Mouse (Mus musculus): ENCODE results near the gene Nat8f4. TPM values are rescaled to one million over a fixed set of nuclear protein-coding genes. Genes with fewer than 3 reads are reported as not detected.
"Not testable (repeated sequence)": the region's sequence is repeated elsewhere in the genome, so short reads cannot be mapped to it uniquely, and the experiment has no call there.

Gene Nat8f4
- polyA plus RNA-seq, 1 experiment from 2014 or later: 1.8 TPM

DNA sequence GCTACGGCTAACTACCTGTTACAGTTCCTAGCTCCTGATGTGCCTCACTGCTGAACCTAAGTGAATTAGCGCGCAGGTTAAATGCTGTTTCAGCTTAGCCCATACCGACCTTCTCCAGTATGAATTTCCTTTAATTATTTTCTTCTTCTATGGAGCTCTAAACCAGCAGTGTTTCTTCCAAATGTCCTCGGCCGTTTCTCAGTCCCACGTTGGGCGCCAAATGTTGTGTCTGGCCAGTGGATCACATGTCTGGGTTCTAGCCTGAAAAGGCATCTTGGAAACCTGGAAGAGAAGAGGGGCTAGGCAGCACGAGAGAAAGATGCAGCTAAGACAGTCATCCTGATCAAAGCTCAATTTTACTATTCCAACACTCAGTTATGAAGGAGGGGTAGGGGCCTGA, 21.4 kb downstream of the Nat8f4 start:
- H3K4me3 ChIP-seq; H3K36me3 ChIP-seq; H3K27me3 ChIP-seq (ENCODE audit: low read depth, poor library complexity, severe bottlenecking); H3K4me1 ChIP-seq; H3K9me3 ChIP-seq (replicated peaks); DNase-seq (ENCODE audit: low spot score); H3K27ac ChIP-seq: not testable (repeated sequence)
- WGBS: 92% methylated on average over 9 of the region's 9 CpGs

DNA sequence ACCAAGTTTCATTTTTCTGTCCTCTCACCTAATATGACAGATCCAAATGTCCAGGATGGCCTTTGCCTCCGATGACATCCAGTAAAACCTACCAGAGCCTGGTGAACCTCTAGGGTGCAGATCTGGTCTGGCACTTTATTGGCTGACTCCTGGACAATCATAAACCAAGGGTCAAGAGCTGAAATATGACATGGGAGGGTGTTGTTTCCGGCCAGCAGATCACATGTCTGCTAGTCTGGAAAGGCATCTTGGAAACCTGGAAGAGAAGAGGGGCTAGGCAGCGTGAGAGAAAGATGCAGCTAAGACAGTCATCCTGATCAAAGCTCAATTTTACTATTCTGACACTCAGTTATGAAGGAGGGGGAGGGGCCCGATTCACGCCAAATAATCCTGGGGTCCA, 35.7 kb downstream of the Nat8f4 start, which contains the start of gene Nat8f2:
TSS of gene Nat8f2 (minus strand) at position 153 of the 400 bp plus-strand sequence.
- 85% methylated on average over 5 of the region's 5 CpGs for WGBS
- H3K36me3 ChIP-seq; H3K4me1 ChIP-seq; H3K9me3 ChIP-seq (replicated peaks); H3K27me3 ChIP-seq (ENCODE audit: low read depth, poor library complexity, severe bottlenecking); H3K4me3 ChIP-seq; H3K27ac ChIP-seq: not testable (repeated sequence)
- DNase-seq (ENCODE audit: low spot score): peak; percentile 1

DNA sequence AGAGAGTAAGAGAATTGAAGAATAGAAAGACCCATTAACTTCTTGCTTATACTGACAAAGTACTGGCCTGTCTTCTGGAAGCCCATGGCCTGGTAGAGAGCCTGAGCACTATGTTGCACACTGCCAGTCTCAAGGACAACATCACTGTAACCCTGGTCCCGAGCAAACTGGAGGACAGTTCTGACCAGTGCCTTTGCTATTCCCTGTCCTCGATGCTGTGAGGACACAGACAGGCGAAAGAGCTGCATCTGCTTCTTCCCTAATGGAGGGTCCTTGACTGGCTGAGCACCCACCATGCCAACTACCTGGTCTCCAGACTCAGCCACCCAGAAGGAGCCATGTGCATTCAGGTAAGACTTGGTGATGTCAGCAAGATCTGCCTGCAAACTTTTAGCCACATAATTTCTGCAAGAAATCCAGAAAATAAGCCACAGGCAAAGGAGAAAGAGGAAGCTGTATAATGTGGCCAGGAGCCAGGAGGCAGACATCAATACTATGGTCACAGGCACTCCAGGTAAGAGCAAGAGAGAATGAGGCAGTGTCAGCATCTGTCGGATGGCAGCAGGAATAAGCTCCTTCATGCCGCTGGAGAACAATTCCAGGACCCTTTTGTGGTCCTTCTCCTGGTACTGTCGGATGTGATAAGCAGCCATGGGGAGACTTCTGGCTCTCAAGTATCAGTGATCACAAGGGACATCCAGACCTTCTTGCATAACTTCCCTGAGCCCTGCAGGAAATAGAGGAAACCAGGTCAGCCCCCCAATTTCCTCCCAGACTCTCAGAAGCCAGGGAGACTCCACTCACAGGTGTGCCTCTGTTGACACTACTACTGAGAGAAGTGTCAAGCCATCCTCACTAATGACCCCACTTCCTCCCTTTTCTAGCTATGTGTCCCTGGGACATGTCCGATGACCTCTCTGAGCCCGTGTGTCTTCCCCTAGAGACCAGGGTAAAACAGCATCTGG, 36.7 kb downstream of the Nat8f4 start:
- H3K27me3 ChIP-seq (ENCODE audit: low read depth, poor library complexity, severe bottlenecking): no peaks in the 10 kb centered on the region
- no peaks in the 10 kb centered on the region for H3K36me3 ChIP-seq
- no peak for DNase-seq (ENCODE audit: low spot score)
- H3K4me1 ChIP-seq: no peaks in the 10 kb centered on the region
- H3K9me3 ChIP-seq (replicated peaks): no peaks in the 10 kb centered on the region
- H3K27ac ChIP-seq: no peak overlapping the region
- 78% methylated on average over 8 of the region's 8 CpGs for WGBS
- no peak overlapping the region for H3K4me3 ChIP-seq

DNA sequence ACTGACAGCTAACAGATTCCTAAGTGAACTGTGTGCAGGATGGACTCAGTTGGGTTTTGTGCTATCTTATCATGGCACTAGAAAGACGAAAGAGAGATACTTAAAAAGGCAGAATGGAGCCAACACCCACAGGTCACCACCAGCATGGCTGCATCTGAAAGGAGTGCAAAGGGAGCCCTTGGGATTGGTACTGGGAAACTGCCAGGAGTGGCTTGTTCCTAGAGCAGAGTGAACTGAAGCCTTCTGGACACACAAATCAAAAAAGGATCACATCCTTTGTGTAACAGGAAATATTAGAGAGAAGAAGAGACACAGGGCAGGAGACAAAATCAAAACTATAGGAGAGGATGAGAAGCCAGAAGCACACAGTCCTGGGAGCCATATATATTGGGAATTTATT, 37.7 kb downstream of the Nat8f4 start:
- not testable (repeated sequence) for H3K4me1 ChIP-seq; H3K36me3 ChIP-seq; DNase-seq (ENCODE audit: low spot score); H3K9me3 ChIP-seq (replicated peaks); H3K27me3 ChIP-seq (ENCODE audit: low read depth, poor library complexity, severe bottlenecking); H3K4me3 ChIP-seq; H3K27ac ChIP-seq
- 80% methylated on average over 1 of the region's 1 CpGs for WGBS

DNA sequence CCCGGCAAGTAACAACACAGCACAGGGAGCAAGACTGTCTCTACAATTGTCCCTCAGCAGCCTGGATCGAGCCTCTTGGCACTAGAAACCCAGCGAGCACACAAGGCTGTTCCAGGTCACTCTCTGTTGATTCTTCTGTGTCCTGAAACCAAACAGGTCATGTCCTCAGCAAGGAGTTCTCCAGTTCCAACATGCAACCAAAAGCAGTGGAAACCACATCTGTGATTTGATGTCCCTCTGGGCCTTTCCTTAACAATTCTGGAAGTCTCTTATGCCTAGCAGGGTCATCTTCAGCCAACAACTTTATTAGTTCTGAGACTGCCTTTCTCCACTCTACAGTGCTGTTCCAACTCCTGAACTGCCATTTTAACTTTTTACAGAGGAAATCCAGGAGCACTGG, 38.5 kb downstream of the Nat8f4 start:
- not testable (repeated sequence) for H3K27me3 ChIP-seq (ENCODE audit: low read depth, poor library complexity, severe bottlenecking); H3K36me3 ChIP-seq; DNase-seq (ENCODE audit: low spot score); H3K27ac ChIP-seq; H3K4me3 ChIP-seq; H3K4me1 ChIP-seq; H3K9me3 ChIP-seq (replicated peaks)
- 89% methylated on average over 3 of the region's 3 CpGs for WGBS

DNA sequence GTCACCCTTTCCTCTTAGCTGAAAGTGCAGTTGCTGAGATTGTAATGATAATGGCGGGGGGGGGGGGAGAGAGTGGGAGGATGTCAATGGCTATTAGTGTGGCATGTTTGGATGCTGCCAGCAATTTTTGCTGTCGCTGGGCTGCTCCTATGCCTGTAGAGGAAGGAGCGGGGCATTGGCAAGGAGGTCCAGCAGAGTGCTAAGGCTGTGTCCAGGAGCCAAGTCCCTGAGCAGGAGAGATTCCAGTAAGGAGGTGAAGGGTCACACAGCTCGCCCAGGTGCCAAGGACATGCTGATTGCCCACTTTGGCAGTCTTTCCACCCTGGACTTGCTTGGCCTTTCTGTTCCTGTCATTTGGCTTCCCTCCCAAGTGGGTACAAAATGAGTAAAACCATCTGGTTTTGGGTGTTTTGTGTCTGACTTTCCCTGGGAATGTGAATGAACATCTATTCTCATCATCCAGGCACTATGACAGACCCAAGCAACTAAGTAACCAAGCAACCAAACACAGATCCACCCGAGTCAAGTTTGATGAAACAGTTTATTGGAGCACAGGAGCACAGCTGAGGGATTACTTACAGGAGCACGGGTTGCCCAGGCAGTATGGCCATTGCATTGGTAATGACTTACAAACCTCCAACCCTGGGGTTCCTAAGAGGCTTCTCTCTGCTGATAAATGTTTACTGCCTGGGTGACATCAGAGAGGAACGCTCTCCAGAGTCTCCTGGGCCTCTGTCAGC, 39.6 kb downstream of the Nat8f4 start:
- H3K9me3 ChIP-seq (replicated peaks); H3K36me3 ChIP-seq; H3K4me3 ChIP-seq; DNase-seq (ENCODE audit: low spot score); H3K27me3 ChIP-seq (ENCODE audit: low read depth, poor library complexity, severe bottlenecking); H3K4me1 ChIP-seq; H3K27ac ChIP-seq: not testable (repeated sequence)
- WGBS: 70% methylated on average over 6 of the region's 7 CpGs

DNA sequence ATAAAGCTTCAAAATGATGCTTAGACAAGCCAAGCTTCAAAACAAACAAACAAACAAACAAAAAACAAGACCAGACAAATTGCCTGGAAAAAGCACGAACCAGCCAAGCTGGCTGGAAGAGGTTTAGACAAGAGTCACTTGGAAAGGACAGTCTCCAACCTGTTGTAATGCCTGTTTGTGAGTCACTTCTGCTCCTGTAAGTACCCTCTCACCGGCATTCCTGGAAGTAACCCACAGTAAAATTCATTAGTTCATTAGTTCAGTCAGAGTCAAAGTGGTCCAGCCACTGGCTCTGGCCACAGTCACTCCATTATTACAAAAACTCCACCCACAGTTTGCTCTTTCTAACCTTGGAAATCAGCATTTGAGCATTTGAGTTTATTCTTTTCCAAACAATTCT, 40.8 kb downstream of the Nat8f4 start:
- 90% methylated on average over 2 of the region's 2 CpGs for WGBS

DNA sequence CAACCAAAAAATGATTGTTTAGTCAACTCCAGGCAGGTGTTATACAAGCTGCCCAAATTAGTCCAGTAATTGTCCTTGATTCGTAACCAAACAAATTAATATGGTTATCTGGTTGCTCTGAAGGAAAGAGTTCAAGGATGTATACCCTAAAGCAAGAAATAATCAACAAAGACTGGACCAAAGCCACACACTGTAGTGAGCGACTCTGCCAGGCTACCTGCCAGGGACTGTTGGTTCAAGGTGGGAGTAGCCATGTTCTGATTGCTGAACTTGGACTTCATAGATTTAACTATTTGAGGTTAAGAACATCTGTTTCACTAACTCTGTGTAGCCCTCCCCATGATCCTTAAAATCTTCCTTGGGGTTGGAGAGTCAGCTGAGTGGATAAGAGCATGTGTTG, 41.5 kb downstream of the Nat8f4 start:
- Histone ChIP-seq H3K9me3 (replicated peaks) (no peaks in the 10 kb centered on the region), H3K4me1 (no peaks in the 10 kb centered on the region), H3K27me3 (ENCODE audit: low read depth, poor library complexity, severe bottlenecking) (no peaks in the 10 kb centered on the region), H3K27ac (no peak overlapping the region), H3K36me3 (no peaks in the 10 kb centered on the region), H3K4me3 (no peak overlapping the region)
- DNase-seq (ENCODE audit: low spot score): no peak
- WGBS: 93% methylated on average over 2 of the region's 2 CpGs

More for the DNA sequence above, 40.8 kb downstream of the Nat8f4 start:
- Histone ChIP-seq H3K4me1 (no peaks in the 10 kb centered on the region), H3K4me3 (no peak overlapping the region), H3K36me3 (no peaks in the 10 kb centered on the region), H3K27me3 (ENCODE audit: low read depth, poor library complexity, severe bottlenecking) (no peaks in the 10 kb centered on the region), H3K9me3 (replicated peaks) (no peaks in the 10 kb centered on the region), H3K27ac (no peak overlapping the region)
- no peak for DNase-seq (ENCODE audit: low spot score)

DNA sequence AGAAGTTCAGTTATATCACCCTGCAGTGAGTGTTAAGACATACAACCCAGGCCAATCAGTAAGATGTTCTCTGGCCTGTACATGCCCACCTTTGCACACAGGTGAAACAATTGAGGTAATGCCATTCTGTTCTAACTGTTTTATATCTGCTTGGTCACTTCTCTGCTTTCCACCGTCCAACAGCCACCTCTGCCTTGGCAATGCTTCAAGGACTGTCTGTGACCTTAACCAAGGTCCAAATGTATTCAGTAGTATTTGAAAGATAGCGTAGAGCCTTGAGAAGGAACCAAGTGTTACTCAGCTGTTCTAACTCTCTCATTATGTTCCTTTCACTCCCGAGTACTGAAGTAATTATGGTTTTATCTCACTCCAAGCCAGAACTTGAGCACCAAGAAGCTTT, 42.1 kb downstream of the Nat8f4 start:
- Histone ChIP-seq H3K36me3 (no peaks in the 10 kb centered on the region), H3K27me3 (ENCODE audit: low read depth, poor library complexity, severe bottlenecking) (no peaks in the 10 kb centered on the region), H3K4me1 (no peaks in the 10 kb centered on the region), H3K9me3 (replicated peaks) (no peaks in the 10 kb centered on the region), H3K4me3 (no peak overlapping the region), H3K27ac (no peak overlapping the region)
- DNase-seq (ENCODE audit: low spot score): no peak
- whole genome bisulfite sequencing: 89% methylated on average over 3 of the region's 3 CpGs

DNA sequence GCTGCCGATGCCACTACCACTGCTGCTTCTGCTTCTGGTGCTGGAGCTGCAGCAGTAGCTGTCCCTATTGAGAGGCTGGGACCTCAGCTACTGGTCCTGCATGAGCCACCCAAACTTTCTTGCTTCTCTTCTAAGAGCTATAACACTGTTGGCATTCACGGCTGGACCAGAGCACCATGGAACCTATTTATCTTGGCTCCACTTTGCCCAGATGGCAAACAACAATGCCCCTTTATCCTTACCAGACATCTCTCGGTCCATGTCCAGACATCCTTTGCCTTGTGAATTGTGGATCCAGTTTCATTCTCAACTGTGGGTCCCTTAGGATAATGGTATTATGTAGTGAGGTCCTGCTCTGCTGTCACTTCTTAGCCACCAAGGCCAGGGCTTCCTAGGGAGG, 43.4 kb downstream of the Nat8f4 start:
- Histone ChIP-seq H3K4me3 (no peak overlapping the region), H3K27ac (no peak overlapping the region), H3K27me3 (ENCODE audit: low read depth, poor library complexity, severe bottlenecking) (no peaks in the 10 kb centered on the region), H3K9me3 (replicated peaks) (no peaks in the 10 kb centered on the region), H3K36me3 (no peaks in the 10 kb centered on the region), H3K4me1 (no peaks in the 10 kb centered on the region)
- no peak for DNase-seq (ENCODE audit: low spot score)
- WGBS: 89% methylated on average over 3 of the region's 3 CpGs

DNA sequence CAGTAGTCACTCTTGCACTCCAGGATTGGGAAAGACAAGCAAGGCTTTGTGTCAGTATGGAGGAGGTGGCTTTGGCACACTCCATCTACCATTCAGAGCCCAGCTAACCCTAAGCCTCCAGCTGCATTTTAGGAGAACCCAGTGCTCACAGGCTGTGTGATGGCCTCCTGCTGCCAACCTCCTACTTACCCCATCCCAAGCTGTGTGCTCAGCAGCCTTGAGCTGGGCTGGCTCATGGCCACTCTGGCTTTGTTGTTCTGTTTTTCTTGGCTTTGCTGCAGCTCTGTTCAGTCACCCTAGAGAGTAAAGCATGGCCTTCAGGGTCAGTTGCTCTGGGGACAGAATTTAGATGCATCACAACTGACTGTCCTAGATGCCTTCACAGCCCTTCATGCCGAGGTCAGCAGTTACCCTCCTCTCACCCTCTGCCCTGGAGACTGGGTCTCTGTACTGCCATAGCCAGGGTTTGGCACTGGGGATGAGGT, 48.4 kb downstream of the Nat8f4 start:
- H3K4me1 ChIP-seq: peaks cover 3% of the 10 kb centered on the region; the same call in 1 of the 2 replicates
- 79% methylated on average over 1 of the region's 1 CpGs for WGBS

DNA sequence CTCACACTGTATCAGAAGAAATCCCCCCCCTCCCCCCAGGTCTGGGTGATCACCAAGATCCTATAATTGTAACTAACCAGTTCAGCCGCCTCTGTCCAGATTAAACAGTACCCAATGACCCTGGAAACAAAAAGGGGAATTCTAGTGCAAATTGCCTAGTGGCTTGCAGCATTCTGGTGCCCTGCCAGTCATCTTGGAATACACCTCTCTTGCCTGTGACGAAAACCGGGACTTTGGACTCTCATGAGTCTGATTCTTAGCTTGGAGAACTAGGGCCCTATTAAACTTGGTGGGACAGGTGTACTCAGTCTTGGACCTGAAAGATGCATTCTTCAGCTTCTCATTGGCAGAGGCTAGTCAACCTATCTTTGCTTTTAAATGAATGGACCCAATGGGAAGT, 51.2 kb downstream of the Nat8f4 start:
- Histone ChIP-seq H3K4me3 (no peak overlapping the region), H3K4me1 (peaks cover 3% of the 10 kb centered on the region; the same call in 1 of the 2 replicates), H3K9me3 (replicated peaks) (no peaks in the 10 kb centered on the region), H3K27ac (no peak overlapping the region), H3K27me3 (ENCODE audit: low read depth, poor library complexity, severe bottlenecking) (no peaks in the 10 kb centered on the region), H3K36me3 (no peaks in the 10 kb centered on the region)
- 89% methylated on average over 3 of the region's 3 CpGs for WGBS
- DNase-seq (ENCODE audit: low spot score): no peak

More for the DNA sequence above, 48.4 kb downstream of the Nat8f4 start:
- Histone ChIP-seq H3K27me3 (ENCODE audit: low read depth, poor library complexity, severe bottlenecking) (no peaks in the 10 kb centered on the region), H3K4me3 (no peak overlapping the region), H3K36me3 (no peaks in the 10 kb centered on the region), H3K27ac (no peak overlapping the region), H3K9me3 (replicated peaks) (no peaks in the 10 kb centered on the region)
- DNase-seq (ENCODE audit: low spot score): no peak
